Mouse (Mus musculus) midbrain, embryonic 11.5 days (tissue): ENCODE data around the gene Vsig10. TPM values are rescaled to one million over a fixed set of nuclear protein-coding genes. Genes with fewer than 3 reads are reported as not detected.

Experiments
- ATAC-seq: fragments of 200-750 bp; cut with Nextera tagmentation; 2 replicates; pipeline ENCODE4 v1.8.0; 2017; ENCODE audit warnings: moderate TSS enrichment, moderate library complexity; ENCODE audit not compliant: low FRiP score
- DNase-seq: peaks from one replicate; pipeline ENCODE4 v3.0.0; 2015; ENCODE audit warnings: low spot score; ENCODE audit errors: missing footprints
- H3K27ac ChIP-seq: fragments of 300-500 bp; sonication (generic); 2 replicates; pipeline ENCODE4 v1.5.1; 2014; ENCODE audit warnings: low read depth, low read length
- H3K27me3 ChIP-seq: fragments of 300-500 bp; sonication (generic); 2 replicates; pipeline ENCODE4 v1.6.1; 2014; ENCODE audit warnings: mild to moderate bottlenecking, low read length, moderate library complexity, mixed read lengths; ENCODE audit not compliant: control insufficient read depth, insufficient read depth
- H3K36me3 ChIP-seq: fragments of 300-500 bp; sonication (generic); 2 replicates; pipeline ENCODE4 v1.6.1; 2014; ENCODE audit warnings: mild to moderate bottlenecking, low read length, moderate library complexity, mixed read lengths; ENCODE audit not compliant: control insufficient read depth, insufficient read depth
- H3K4me1 ChIP-seq: fragments of 300-500 bp; sonication (generic); 2 replicates; pipeline ENCODE4 v1.6.1; 2014; ENCODE audit warnings: low read length; ENCODE audit not compliant: control insufficient read depth, insufficient read depth
- H3K4me2 ChIP-seq: fragments of 300-500 bp; sonication (generic); 2 replicates; pipeline ENCODE4 v1.6.1; 2014; ENCODE audit warnings: mild to moderate bottlenecking, moderate library complexity
- H3K4me3 ChIP-seq: fragments of 300-500 bp; sonication (generic); 2 replicates; pipeline ENCODE4 v1.5.1; 2014; ENCODE audit warnings: low read depth, low read length
- H3K9ac ChIP-seq: fragments of 300-500 bp; sonication (generic); 2 replicates; pipeline ENCODE4 v1.6.1; 2014; ENCODE audit warnings: low read length
- H3K9me3 ChIP-seq: fragments of 300-500 bp; sonication (generic); 2 replicates; pipeline ENCODE4 v1.6.1; 2016; ENCODE audit warnings: low read length; ENCODE audit not compliant: control insufficient read depth
- WGBS: fragments of 180-500 bp; shearing (Covaris S2); extraction: QIAGEN DNeasy Blood & Tissue Kit; methylation state at CpG from one replicate; pipeline ENCODE4 v1.1.7; 2014; 5-methylcytosine and 5-hydroxymethylcytosine counted together
- polyA plus RNA-seq: library from polyadenylated mRNA; unstranded; fragments of >200 nt; fragmentation: Nextera tagmentation; extraction: Ambion mirVana; gene quantifications from 2 replicates; pipeline ENCODE4 v1.2.1, GENCODE M21; 2014

The Vsig10 gene
- polyA plus RNA-seq, 1 experiment from 2014 or later, result 2.2 TPM

DNA sequence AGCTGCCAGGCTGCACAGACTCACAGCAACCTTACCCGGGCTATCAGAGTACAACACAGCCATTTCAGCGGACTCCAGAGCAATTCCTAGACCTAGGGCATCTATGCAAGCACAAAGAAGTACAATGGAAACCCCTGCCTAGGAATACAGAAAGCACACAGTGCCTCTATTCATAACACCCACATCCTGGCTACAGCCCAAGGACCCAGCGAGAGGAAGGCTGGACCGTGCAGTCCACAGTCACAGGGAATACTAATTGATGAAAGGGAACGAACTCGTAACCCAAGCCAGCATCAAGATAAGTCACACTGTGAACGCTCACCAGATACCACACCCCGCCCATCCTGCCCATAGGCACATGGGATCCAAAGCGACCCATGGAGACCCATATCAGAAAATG is 34.9 kb upstream of the Vsig10 start:
- ATAC-seq, result no peak
- Histone ChIP-seq H3K4me2 (no peak overlapping the region), H3K4me3 (no peak overlapping the region), H3K27ac (no peak overlapping the region), H3K27me3 (no peaks in the 10 kb centered on the region; the same call in 1 of the 2 replicates), H3K4me1 (peaks cover 13% of the 10 kb centered on the region), H3K36me3 (peaks cover 3% of the 10 kb centered on the region), H3K9ac (no peak overlapping the region), H3K9me3 (no peaks in the 10 kb centered on the region)
- no peak for DNase-seq
- WGBS, result 90% methylated on average over 9 of the region's 9 CpGs

- H3K27me3 ChIP-seq, result no peaks in the 10 kb centered on the region; the same call in 1 of the 2 replicates
- DNase-seq (no peak), ATAC-seq (no peak)
- no peak overlapping the region for H3K4me3 ChIP-seq
- H3K36me3 ChIP-seq, result peaks cover 3% of the 10 kb centered on the region
- peaks cover 13% of the 10 kb centered on the region for H3K4me1 ChIP-seq
- 89% methylated on average over 7 of the region's 7 CpGs for WGBS
- no peaks in the 10 kb centered on the region for H3K9me3 ChIP-seq
- H3K4me2 ChIP-seq, result no peak overlapping the region
- H3K9ac ChIP-seq, result no peak overlapping the region
- H3K27ac ChIP-seq, result no peak overlapping the region
Observed at GRCm38 (mm10) chr5:117284682-117285081, 34.2 kb upstream of the Vsig10 start.

DNA sequence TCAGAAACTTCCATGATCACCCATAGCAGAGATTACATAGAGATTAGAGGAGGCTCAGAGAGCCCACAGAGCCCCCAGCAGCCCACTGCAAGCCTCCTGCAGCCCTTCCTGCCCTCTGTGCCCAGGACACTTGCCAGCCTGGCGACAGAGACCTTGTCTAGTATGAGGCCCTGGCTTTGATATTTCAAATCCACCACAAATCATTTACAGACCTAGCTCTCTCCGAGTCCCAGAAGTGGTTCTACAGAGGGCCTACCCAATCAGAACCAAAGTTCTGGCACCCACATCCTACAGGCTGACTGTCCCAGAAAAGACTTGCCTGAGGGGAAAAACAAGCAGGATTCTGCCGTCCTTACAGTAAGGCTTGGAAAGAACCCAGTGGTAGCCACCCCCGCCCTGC is 33.6 kb upstream of the Vsig10 start:
- no peaks in the 10 kb centered on the region; the same call in 1 of the 2 replicates for H3K27me3 ChIP-seq
- no peaks in the 10 kb centered on the region for H3K9me3 ChIP-seq
- ATAC-seq, result no peak
- H3K4me2 ChIP-seq, result no peak overlapping the region
- no peak overlapping the region for H3K4me3 ChIP-seq
- WGBS, result 91% methylated on average over 4 of the region's 4 CpGs
- peaks cover 3% of the 10 kb centered on the region for H3K36me3 ChIP-seq
- H3K27ac ChIP-seq, result no peak overlapping the region
- DNase-seq, result no peak
- no peak overlapping the region for H3K9ac ChIP-seq
- H3K4me1 ChIP-seq, result peaks cover 13% of the 10 kb centered on the region

DNA sequence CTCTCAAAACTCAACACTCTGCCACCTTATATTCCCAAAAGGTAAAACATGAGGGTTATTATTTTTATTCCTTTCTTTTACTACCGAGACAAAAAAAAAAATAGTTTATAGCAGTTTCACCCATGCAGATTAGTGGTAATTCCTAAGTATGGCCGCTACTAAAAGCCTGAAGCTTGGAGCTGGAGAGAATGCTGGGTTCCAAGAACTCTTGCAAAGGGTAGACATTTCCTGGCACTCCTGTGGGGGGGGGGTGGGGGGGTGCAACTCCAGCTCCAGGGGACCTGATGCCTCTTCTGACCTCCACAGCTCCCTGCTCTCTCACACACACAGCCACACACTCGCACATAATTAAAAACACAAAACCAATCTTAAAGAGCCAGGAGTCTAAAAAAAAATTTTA is 32.6 kb upstream of the Vsig10 start:
- peak overlapping the region; percentile 68 for H3K4me3 ChIP-seq
- H3K27me3 ChIP-seq, result no peaks in the 10 kb centered on the region; the same call in 1 of the 2 replicates
- H3K27ac ChIP-seq, result no peak overlapping the region
- peak overlapping the region; percentile 72 for H3K4me2 ChIP-seq
- peaks cover 13% of the 10 kb centered on the region for H3K4me1 ChIP-seq
- H3K9ac ChIP-seq, result peak overlapping the region; percentile 82
- ATAC-seq (no peak), DNase-seq (no peak)
- H3K36me3 ChIP-seq, result peaks cover 3% of the 10 kb centered on the region
- H3K9me3 ChIP-seq, result no peaks in the 10 kb centered on the region
- 54% methylated on average over 3 of the region's 3 CpGs for WGBS

DNA sequence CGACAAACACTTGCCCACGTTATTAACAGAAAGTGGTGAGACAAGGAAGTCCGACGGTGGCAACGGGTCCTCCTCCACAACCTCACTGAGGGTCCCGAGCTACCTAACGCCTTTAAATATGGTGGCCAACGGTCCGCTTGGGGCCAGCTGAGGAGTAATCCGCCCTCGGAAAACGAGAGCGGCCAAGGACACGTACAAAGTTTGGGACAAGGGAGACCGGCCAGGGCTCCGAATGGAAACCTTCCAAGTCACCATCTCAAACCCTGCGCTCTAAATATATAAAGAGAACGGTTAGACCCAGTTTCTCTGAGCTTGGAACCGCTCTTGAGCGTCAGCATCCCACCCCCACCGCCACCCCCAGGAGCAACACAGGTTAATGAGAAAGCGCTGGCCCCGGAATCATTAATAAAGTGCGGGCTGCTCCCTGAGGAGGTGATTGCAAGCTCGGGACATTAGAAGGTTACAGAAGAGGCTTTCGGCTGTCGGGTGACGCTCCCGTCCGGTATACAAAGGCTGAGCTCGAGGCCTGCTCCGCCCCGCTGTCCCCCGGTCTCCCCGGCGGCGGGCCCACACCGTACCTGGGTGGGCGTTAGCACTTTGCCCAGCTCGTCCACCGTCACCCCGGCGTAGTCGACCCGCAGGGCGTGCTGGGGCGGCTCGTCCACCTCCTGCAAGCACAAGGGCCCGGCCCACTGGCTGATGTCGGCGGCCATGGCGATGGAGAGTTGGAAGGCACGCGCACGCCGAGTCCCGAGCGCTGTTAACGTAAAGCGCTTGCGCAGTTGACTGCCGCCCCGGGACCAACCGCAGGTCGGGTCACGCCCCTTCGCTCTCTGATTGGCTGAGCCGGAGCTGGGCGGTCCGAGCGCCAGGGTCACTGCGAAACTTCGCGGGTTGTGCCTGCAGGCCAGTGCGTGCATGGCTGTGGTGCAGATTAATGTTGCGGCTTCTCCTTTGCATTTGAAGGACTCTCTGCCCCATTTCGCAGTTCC is 31.8 kb upstream of the Vsig10 start, which contains the start of gene Pebp1:
Pebp1 (minus strand) TSS at position 795 of the 992 bp plus-strand sequence.
- DNase-seq (peak; percentile 97), ATAC-seq (peak; percentile 97)
- Histone ChIP-seq H3K27ac (no peak within 1 kb of the TSS; the same call in 1 of the 2 replicates), H3K4me3 (peak within 1 kb of the TSS; percentile 68), H3K9me3 (no peaks in the 10 kb centered on the region), H3K36me3 (peaks cover 3% of the 10 kb centered on the region; the same call in 1 of the 2 replicates), H3K4me1 (peaks cover 13% of the 10 kb centered on the region), H3K9ac (peak within 1 kb of the TSS; percentile 82), H3K27me3 (no peaks in the 10 kb centered on the region; the same call in 1 of the 2 replicates), H3K4me2 (peak within 1 kb of the TSS; percentile 72)
- under 1% methylated on average over 74 of the region's 77 CpGs for WGBS

- Histone ChIP-seq H3K4me1 (peaks cover 13% of the 10 kb centered on the region), H3K36me3 (no peaks in the 10 kb centered on the region), H3K9me3 (no peaks in the 10 kb centered on the region), H3K4me3 (no peak overlapping the region), H3K27me3 (no peaks in the 10 kb centered on the region; the same call in 1 of the 2 replicates), H3K4me2 (no peak overlapping the region), H3K9ac (no peak overlapping the region), H3K27ac (no peak overlapping the region)
- ATAC-seq (no peak), DNase-seq (no peak)
Observed at GRCm38 (mm10) chr5:117289646-117290045, 29.2 kb upstream of the Vsig10 start.

- Histone ChIP-seq H3K27me3 (no peaks in the 10 kb centered on the region; the same call in 1 of the 2 replicates), H3K4me2 (no peak overlapping the region), H3K9ac (no peak overlapping the region), H3K4me3 (no peak overlapping the region), H3K27ac (no peak overlapping the region), H3K36me3 (no peaks in the 10 kb centered on the region), H3K9me3 (no peaks in the 10 kb centered on the region), H3K4me1 (peaks cover 13% of the 10 kb centered on the region)
- ATAC-seq, result no peak
- DNase-seq, result no peak
- 87% methylated on average over 2 of the region's 2 CpGs for WGBS
Observed at GRCm38 (mm10) chr5:117290081-117290480, 28.8 kb upstream of the Vsig10 start.

- Histone ChIP-seq H3K27ac (no peak overlapping the region), H3K27me3 (no peaks in the 10 kb centered on the region; the same call in 1 of the 2 replicates), H3K4me1 (peaks cover 6% of the 10 kb centered on the region), H3K9ac (no peak overlapping the region), H3K36me3 (no peaks in the 10 kb centered on the region), H3K4me2 (no peak overlapping the region), H3K4me3 (no peak overlapping the region), H3K9me3 (no peaks in the 10 kb centered on the region)
- 90% methylated on average over 3 of the region's 3 CpGs for WGBS
- no peak for DNase-seq
- ATAC-seq, result no peak
Observed at GRCm38 (mm10) chr5:117291312-117291711, 27.6 kb upstream of the Vsig10 start.

GRCm38 (mm10) chr5:117292547-117292946 is 26.3 kb upstream of the Vsig10 start:
- no peaks in the 10 kb centered on the region; the same call in 1 of the 2 replicates for H3K27me3 ChIP-seq
- no peaks in the 10 kb centered on the region for H3K9me3 ChIP-seq
- 76% methylated on average over 6 of the region's 6 CpGs for WGBS
- no peaks in the 10 kb centered on the region for H3K36me3 ChIP-seq
- no peak for ATAC-seq
- no peak overlapping the region for H3K27ac ChIP-seq
- no peak overlapping the region for H3K4me3 ChIP-seq
- no peak overlapping the region for H3K4me2 ChIP-seq
- DNase-seq, result no peak
- H3K9ac ChIP-seq, result no peak overlapping the region
- peaks cover 4% of the 10 kb centered on the region; the same call in 1 of the 2 replicates for H3K4me1 ChIP-seq
